In genomic region chr19:14890241-14891089, GRCm38 (mm10) we compare ENCODE assay signal across 9 mouse cellular contexts.
DNase-seq lines count a peak whose midpoint lies in the region; ATAC-seq and TF ChIP-seq lines count a peak whose summit lies in the region.
"Had no signal": no experiment of that assay in that cellular context is flagged by ENCODE, and none has a peak within 500 bp of the region (broad histone marks: within the 10 kb centered on the region; RNA-seq: fewer than 3 reads in every experiment).

No protein-coding gene starts in this region.

- H3K9me3 ChIP-seq in E14TG2a.4 (ENCODE audit: low read length) = no peaks in the 10 kb centered on the region
- H3K9me3 ChIP-seq in embryonic facial prominence, embryonic 12.5 days = no peaks in the 10 kb centered on the region
- H3K9me3 ChIP-seq in hindbrain, embryonic 15.5 days = no peaks in the 10 kb centered on the region
- H3K9me3 ChIP-seq in midbrain, embryonic 14.5 days (ENCODE audit: control insufficient read depth, low read length) = no peaks in the 10 kb centered on the region

- ATAC-seq in embryonic facial prominence, embryonic 12.5 days (ENCODE audit: insufficient number of reproducible peaks, insufficient read depth, low FRiP score, low TSS enrichment) = peak; percentile 70
- peak; percentile 95 for ATAC-seq in hindbrain, embryonic 15.5 days (ENCODE audit: low FRiP score, low read depth)
- ATAC-seq in midbrain, embryonic 14.5 days (ENCODE audit: low FRiP score, low TSS enrichment) = peak; percentile 86

- peak overlapping the region; percentile 60 for H3K4me3 ChIP-seq in E14TG2a.4 (replicated peaks; ENCODE audit: low read length)
- peak overlapping the region; percentile 15 for H3K4me3 ChIP-seq in embryonic facial prominence, embryonic 12.5 days
- H3K4me3 ChIP-seq in hindbrain, embryonic 15.5 days = peak overlapping the region; percentile 20
- H3K4me3 ChIP-seq in midbrain, embryonic 14.5 days (replicated peaks; ENCODE audit: low read depth, low read length) = peak overlapping the region; percentile 28
- H3K4me3 ChIP-seq: myocyte had no signal

- H3K27me3 ChIP-seq in E14TG2a.4 (ENCODE audit: insufficient read depth, low read length) = peaks cover 9% of the 10 kb centered on the region; the same call in 1 of the 2 replicates
- H3K27me3 ChIP-seq in embryonic facial prominence, embryonic 12.5 days = peaks cover 13% of the 10 kb centered on the region
- H3K27me3 ChIP-seq in hindbrain, embryonic 15.5 days = peaks cover 4% of the 10 kb centered on the region; the same call in 1 of the 2 replicates
- no peaks in the 10 kb centered on the region for H3K27me3 ChIP-seq in midbrain, embryonic 14.5 days (ENCODE audit: control insufficient read depth, insufficient read depth, low read length)

- H3K4me1 ChIP-seq in E14TG2a.4 (replicated peaks; ENCODE audit: low read depth, low read length) = peaks cover 48% of the 10 kb centered on the region
- peaks cover 23% of the 10 kb centered on the region; the same call in 1 of the 2 replicates for H3K4me1 ChIP-seq in embryonic facial prominence, embryonic 12.5 days
- H3K4me1 ChIP-seq in hindbrain, embryonic 15.5 days (replicated peaks) = peaks cover 42% of the 10 kb centered on the region
- H3K4me1 ChIP-seq in midbrain, embryonic 14.5 days (ENCODE audit: control insufficient read depth, insufficient read depth, low read length) = peaks cover 26% of the 10 kb centered on the region

- H3K36me3 ChIP-seq in E14TG2a.4 (ENCODE audit: insufficient read depth, low read length) = no peaks in the 10 kb centered on the region
- no peaks in the 10 kb centered on the region for H3K36me3 ChIP-seq in embryonic facial prominence, embryonic 12.5 days
- H3K36me3 ChIP-seq in hindbrain, embryonic 15.5 days = no peaks in the 10 kb centered on the region
- H3K36me3 ChIP-seq in midbrain, embryonic 14.5 days (ENCODE audit: control insufficient read depth, insufficient read depth, low read length) = no peaks in the 10 kb centered on the region

- no peak for TF ChIP-seq CTCF in E14TG2a.4 (conservative IDR thresholded peaks at IDR 0.05; ENCODE audit: low read length)

- no peak overlapping the region for H3K9ac ChIP-seq in embryonic facial prominence, embryonic 12.5 days
- no peak overlapping the region for H3K9ac ChIP-seq in hindbrain, embryonic 15.5 days
- peak overlapping the region; percentile 48; the same call in 1 of the 2 replicates for H3K9ac ChIP-seq in midbrain, embryonic 14.5 days (replicated peaks; ENCODE audit: low read length)

- 2% methylated on average over 21 of the region's 21 CpGs for WGBS in embryonic facial prominence, embryonic 12.5 days
- 2% methylated on average over 21 of the region's 21 CpGs for WGBS in hindbrain, embryonic 15.5 days
- WGBS in midbrain, embryonic 14.5 days = 2% methylated on average over 21 of the region's 21 CpGs

- peak overlapping the region; percentile 43 for H3K4me2 ChIP-seq in embryonic facial prominence, embryonic 12.5 days (replicated peaks)
- H3K4me2 ChIP-seq in hindbrain, embryonic 15.5 days = peak overlapping the region; percentile 54
- H3K4me2 ChIP-seq in midbrain, embryonic 14.5 days (ENCODE audit: low read length) = peak overlapping the region; percentile 60

- H3K27ac ChIP-seq in embryonic facial prominence, embryonic 12.5 days = peak overlapping the region; percentile 12; the same call in 1 of the 2 replicates
- H3K27ac ChIP-seq in hindbrain, embryonic 15.5 days (replicated peaks) = peak overlapping the region; percentile 75
- H3K27ac ChIP-seq in midbrain, embryonic 14.5 days (replicated peaks; ENCODE audit: low read depth, low read length) = peak overlapping the region; percentile 78

- DNase-seq in adrenal gland, adult 2 months = peak; percentile 67
- DNase-seq in left cerebral cortex, adult 11 months (ENCODE audit: low spot score) = peak; percentile 37
- DNase-seq in midbrain, embryonic 14.5 days = peak; percentile 89
- peak; percentile 35 for DNase-seq in yolk sac, embryonic 10.5 days (ENCODE audit: low spot score)
- no peak for DNase-seq in spleen, adult 12 weeks (ENCODE audit: low spot score)

Comparison
In these comparisons a context has a peak if more than half of its experiments do, and no peak if none do; other contexts are left out.
1. H3K27ac ChIP-seq: peak in every context shown above with its lines; median percentile 78 in midbrain, embryonic 14.5 days; 75 in hindbrain, embryonic 15.5 days; 12 in embryonic facial prominence, embryonic 12.5 days.